Mouse (Mus musculus): ENCODE results near the gene Lmbrd2. TPM values are rescaled to one million over a fixed set of nuclear protein-coding genes. Genes with fewer than 3 reads are reported as not detected.
"Not testable (repeated sequence)": the region's sequence is repeated elsewhere in the genome, so short reads cannot be mapped to it uniquely, and the experiment has no call there.

The Lmbrd2 gene
- polyA plus RNA-seq, 1 experiment: 12.3 TPM

GRCm38 (mm10) chr15:9211891-9212290 is 71.5 kb downstream of the Lmbrd2 start:
- TF ChIP-seq CTCF (IDR thresholded peaks at IDR 0.05; ENCODE audit: borderline replicate concordance, control insufficient read depth, extremely low read depth, insufficient read depth, low read length, poor library complexity) (no peak), POLR2A (IDR thresholded peaks at IDR 0.05; ENCODE audit: control insufficient read depth, extremely low read depth, insufficient read depth, low read length, poor library complexity) (no peak)
- Histone ChIP-seq H3K4me3 (ENCODE audit: control insufficient read depth, insufficient read depth, low read length) (no peak overlapping the region), H3K27ac (ENCODE audit: control insufficient read depth, insufficient read depth, low read length) (no peak overlapping the region), H3K36me3 (ENCODE audit: control insufficient read depth, insufficient read depth, low read length) (no peaks in the 10 kb centered on the region), H3K27me3 (ENCODE audit: control insufficient read depth, insufficient read depth, low read length) (no peaks in the 10 kb centered on the region), H3K4me1 (replicated peaks; ENCODE audit: control insufficient read depth, insufficient read depth, low read length) (no peaks in the 10 kb centered on the region)
- no peak for DNase-seq

GRCm38 (mm10) chr15:9213026-9213425 is 72.7 kb downstream of the Lmbrd2 start:
- not testable (repeated sequence) for H3K27ac ChIP-seq (ENCODE audit: control insufficient read depth, insufficient read depth, low read length); H3K4me1 ChIP-seq (replicated peaks; ENCODE audit: control insufficient read depth, insufficient read depth, low read length)
- 88% methylated on average over 3 of the region's 3 CpGs for WGBS

GRCm38 (mm10) chr15:9213431-9213830 is 73.1 kb downstream of the Lmbrd2 start:
- not testable (repeated sequence) for DNase-seq; H3K27ac ChIP-seq (ENCODE audit: control insufficient read depth, insufficient read depth, low read length); H3K36me3 ChIP-seq (ENCODE audit: control insufficient read depth, insufficient read depth, low read length); H3K4me3 ChIP-seq (ENCODE audit: control insufficient read depth, insufficient read depth, low read length); H3K4me1 ChIP-seq (replicated peaks; ENCODE audit: control insufficient read depth, insufficient read depth, low read length); H3K27me3 ChIP-seq (ENCODE audit: control insufficient read depth, insufficient read depth, low read length)
- 93% methylated on average over 7 of the region's 7 CpGs for WGBS

More at GRCm38 (mm10) chr15:9213026-9213425, 72.7 kb downstream of the Lmbrd2 start:
- not testable (repeated sequence) for DNase-seq; H3K27me3 ChIP-seq (ENCODE audit: control insufficient read depth, insufficient read depth, low read length); H3K36me3 ChIP-seq (ENCODE audit: control insufficient read depth, insufficient read depth, low read length); H3K4me3 ChIP-seq (ENCODE audit: control insufficient read depth, insufficient read depth, low read length)

GRCm38 (mm10) chr15:9216446-9216845 is 76.1 kb downstream of the Lmbrd2 start:
- no peaks in the 10 kb centered on the region for H3K4me1 ChIP-seq (replicated peaks; ENCODE audit: control insufficient read depth, insufficient read depth, low read length)
- no peak overlapping the region for H3K27ac ChIP-seq (ENCODE audit: control insufficient read depth, insufficient read depth, low read length)
- no peak for DNase-seq
- WGBS: 95% methylated on average over 5 of the region's 5 CpGs
- TF ChIP-seq CTCF (IDR thresholded peaks at IDR 0.05; ENCODE audit: borderline replicate concordance, control insufficient read depth, extremely low read depth, insufficient read depth, low read length, poor library complexity): no peak
- no peak for TF ChIP-seq POLR2A (IDR thresholded peaks at IDR 0.05; ENCODE audit: control insufficient read depth, extremely low read depth, insufficient read depth, low read length, poor library complexity)
- no peaks in the 10 kb centered on the region for H3K36me3 ChIP-seq (ENCODE audit: control insufficient read depth, insufficient read depth, low read length)
- no peak overlapping the region for H3K4me3 ChIP-seq (ENCODE audit: control insufficient read depth, insufficient read depth, low read length)
- no peaks in the 10 kb centered on the region for H3K27me3 ChIP-seq (ENCODE audit: control insufficient read depth, insufficient read depth, low read length)

GRCm38 (mm10) chr15:9230917-9231316 is 90.6 kb downstream of the Lmbrd2 start:
- DNase-seq: not testable (repeated sequence)
- WGBS: 72% methylated on average over 4 of the region's 4 CpGs

GRCm38 (mm10) chr15:9246345-9246744 is 106.0 kb downstream of the Lmbrd2 start:
- no peaks in the 10 kb centered on the region for H3K36me3 ChIP-seq (ENCODE audit: control insufficient read depth, insufficient read depth, low read length)
- H3K27me3 ChIP-seq (ENCODE audit: control insufficient read depth, insufficient read depth, low read length): no peaks in the 10 kb centered on the region
- TF ChIP-seq CTCF (IDR thresholded peaks at IDR 0.05; ENCODE audit: borderline replicate concordance, control insufficient read depth, extremely low read depth, insufficient read depth, low read length, poor library complexity) (no peak), POLR2A (IDR thresholded peaks at IDR 0.05; ENCODE audit: control insufficient read depth, extremely low read depth, insufficient read depth, low read length, poor library complexity) (no peak)
- no peak overlapping the region for H3K27ac ChIP-seq (ENCODE audit: control insufficient read depth, insufficient read depth, low read length)
- no peak for DNase-seq
- H3K4me3 ChIP-seq (ENCODE audit: control insufficient read depth, insufficient read depth, low read length): no peak overlapping the region
- H3K4me1 ChIP-seq (replicated peaks; ENCODE audit: control insufficient read depth, insufficient read depth, low read length): no peaks in the 10 kb centered on the region

More at GRCm38 (mm10) chr15:9230917-9231316, 90.6 kb downstream of the Lmbrd2 start:
- not testable (repeated sequence) for H3K27me3 ChIP-seq (ENCODE audit: control insufficient read depth, insufficient read depth, low read length); H3K36me3 ChIP-seq (ENCODE audit: control insufficient read depth, insufficient read depth, low read length); H3K27ac ChIP-seq (ENCODE audit: control insufficient read depth, insufficient read depth, low read length); H3K4me1 ChIP-seq (replicated peaks; ENCODE audit: control insufficient read depth, insufficient read depth, low read length); H3K4me3 ChIP-seq (ENCODE audit: control insufficient read depth, insufficient read depth, low read length)

Other genes with a start within 250 kb of the Lmbrd2 start
- gene Ranbp3l, start 172.6 kb upstream of the Lmbrd2 start, polyA plus RNA-seq (2012; rRNA removed): 0.15 TPM in 1 of 2 replicates, not detected in the other
- 14.1 and 15.3 TPM in 2 replicates for gene Nadk2, start 69.3 kb upstream of the Lmbrd2 start, polyA plus RNA-seq (2012; rRNA removed)
- gene Skp2, start 14.9 kb downstream of the Lmbrd2 start, polyA plus RNA-seq (2012; rRNA removed): 11.5 and 14.2 TPM in 2 replicates
- 0.11 TPM in 2 replicates for gene Ugt3a1, start 136.3 kb downstream of the Lmbrd2 start, polyA plus RNA-seq (2012; rRNA removed)
- gene Ugt3a2, start 195.0 kb downstream of the Lmbrd2 start, polyA plus RNA-seq (2012; rRNA removed): 0.04 and 0.37 TPM in 2 replicates

All from thymus, adult 2 months (tissue).